Mouse (Mus musculus): ENCODE data around the gene Aadat.
"Not testable (repeated sequence)": the region's sequence is repeated elsewhere in the genome, so short reads cannot be mapped to it uniquely, and the experiment has no call there.

Aadat gene

GRCm38 (mm10) chr8:60505653-60506521 is at the start of gene Aadat:
Gene Aadat, plus strand, starts transcription at chr8:60505932.
- in situ Hi-C loops (cut with MboI; ENCODE audit: low sequenced_read_pairs), result loop anchor here (25.0 kb wide), 1 partner anchor 1031 kb away; no protein-coding TSS in a partner anchor

DNA sequence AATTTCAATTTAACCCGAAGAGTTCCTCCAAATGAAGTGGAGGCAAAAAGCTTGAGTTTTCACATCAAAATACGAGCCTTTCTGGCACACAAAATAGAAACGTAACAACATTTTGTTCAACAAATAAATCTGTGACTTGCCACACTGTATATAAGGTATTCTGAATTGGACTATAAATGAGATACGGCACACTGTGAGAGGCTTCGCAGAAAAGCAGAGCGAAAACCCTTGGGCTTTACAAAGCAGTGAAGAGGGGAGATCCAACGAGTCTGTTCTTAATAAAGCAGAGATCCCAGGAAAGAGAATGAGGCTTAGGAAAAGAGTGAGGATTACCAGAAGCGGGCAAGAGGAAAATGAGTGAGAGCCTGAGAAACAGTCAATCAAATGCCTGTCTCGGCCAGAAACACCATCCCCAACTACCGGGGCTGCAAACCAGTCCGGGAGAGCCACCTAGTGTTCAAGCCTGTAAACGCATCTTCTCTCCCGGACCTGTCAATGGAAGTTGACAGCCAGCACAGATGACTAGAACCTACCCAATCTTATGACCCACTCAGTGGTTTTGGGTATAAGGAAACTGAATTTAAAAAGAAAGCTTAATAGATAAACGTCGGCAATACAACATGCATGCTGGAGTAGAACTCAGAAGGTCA is 38.9 kb upstream of the Aadat start:
- in situ Hi-C loops (cut with MboI; ENCODE audit: low sequenced_read_pairs), result no loop called here

DNA sequence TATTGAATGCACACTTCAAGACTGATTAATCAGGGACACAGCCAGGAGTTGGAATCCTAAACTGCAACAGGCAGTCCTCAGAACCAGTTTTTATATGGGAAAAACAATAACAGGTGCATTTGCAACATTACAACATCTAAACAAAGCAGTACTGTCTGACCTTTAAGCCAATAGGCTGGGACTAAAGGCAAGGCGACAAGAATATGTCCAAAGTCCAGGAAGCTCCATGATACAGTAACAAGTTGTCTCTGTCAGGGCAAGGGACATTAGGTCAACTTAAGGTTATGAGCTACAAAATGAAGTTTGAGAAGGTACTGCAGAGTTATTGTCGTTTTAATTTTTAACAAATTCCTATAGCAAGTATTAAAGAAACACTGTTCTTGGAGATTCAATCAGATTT is 15.6 kb upstream of the Aadat start:
- in situ Hi-C loops (cut with MboI; ENCODE audit: low sequenced_read_pairs), result no loop called here

- in situ Hi-C loops (cut with MboI; ENCODE audit: low sequenced_read_pairs), result no loop called here
Measured at GRCm38 (mm10) chr8:60491871-60492270, 13.9 kb upstream of the Aadat start.

DNA sequence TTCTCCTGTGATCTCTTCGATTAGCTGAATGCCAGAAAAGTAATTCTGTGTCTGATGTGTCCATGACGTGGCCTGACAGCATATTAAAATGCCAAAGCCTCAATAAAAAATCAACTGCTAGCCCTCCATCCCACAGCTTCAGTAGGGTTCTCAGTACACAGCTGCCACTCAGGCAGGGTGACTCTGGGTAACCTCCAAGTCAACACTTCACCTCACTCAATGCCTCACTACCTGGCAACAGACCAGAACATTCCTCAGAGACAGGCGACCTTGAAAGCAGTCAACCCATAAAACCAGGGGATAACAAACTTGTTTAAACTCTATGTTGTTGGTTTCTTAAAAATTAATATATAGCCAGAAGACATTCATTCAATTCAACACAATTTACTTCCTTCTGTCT is 13.3 kb upstream of the Aadat start:
- in situ Hi-C loops (cut with MboI; ENCODE audit: low sequenced_read_pairs), result no loop called here

DNA sequence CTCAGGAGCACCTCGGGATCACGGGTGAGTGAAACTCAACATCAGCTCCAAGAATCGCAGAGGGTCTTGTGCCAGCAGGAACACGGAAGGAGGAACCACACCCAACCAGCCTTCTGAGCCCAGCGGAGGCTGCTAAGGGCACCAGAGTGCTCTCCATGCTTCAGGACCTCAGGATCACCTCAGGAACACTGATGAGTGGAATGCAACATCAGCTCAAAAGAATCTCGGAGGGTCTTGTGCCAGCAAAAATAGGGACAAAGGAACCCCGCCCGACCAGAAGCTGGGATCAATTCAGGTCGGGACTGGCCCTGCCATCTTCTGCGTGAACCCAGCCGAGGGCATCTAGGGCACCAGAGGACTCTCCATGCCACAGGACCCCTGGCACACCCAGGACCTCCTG is 11.1 kb upstream of the Aadat start:
- in situ Hi-C loops (cut with MboI; ENCODE audit: low sequenced_read_pairs), result no loop called here

- in situ Hi-C loops (cut with MboI; ENCODE audit: low sequenced_read_pairs), result not testable (repeated sequence)
Measured at GRCm38 (mm10) chr8:60495046-60495445, 10.7 kb upstream of the Aadat start.

- in situ Hi-C loops (cut with MboI; ENCODE audit: low sequenced_read_pairs), result loop anchor here (25.0 kb wide), 1 partner anchor 1034 kb away; no protein-coding TSS in a partner anchor
Measured at GRCm38 (mm10) chr8:60503098-60503497, 2.6 kb upstream of the Aadat start, which contains the start of gene Gm10283. Gene Gm10283, minus strand, starts transcription at chr8:60503198.

DNA sequence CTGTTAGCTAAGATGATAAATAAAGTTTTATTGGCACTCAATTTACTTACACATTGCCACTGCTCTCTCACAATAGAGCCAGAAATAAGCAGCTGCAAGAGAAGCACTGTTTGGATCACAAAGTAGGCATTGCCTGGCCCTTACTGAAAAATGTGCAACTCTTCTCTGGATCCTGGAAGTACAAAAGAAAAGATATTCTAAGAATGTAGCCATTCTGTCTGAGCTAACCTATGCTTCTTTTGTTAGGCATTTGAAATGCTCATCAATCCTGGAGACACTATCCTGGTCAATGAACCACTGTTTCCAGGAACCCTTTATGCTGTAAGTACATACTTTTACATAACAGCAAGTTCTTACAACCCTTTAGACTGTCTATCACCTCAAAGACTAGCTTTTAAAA is 12.6 kb downstream of the Aadat start:
- in situ Hi-C loops (cut with MboI; ENCODE audit: low sequenced_read_pairs), result loop anchor here (25.0 kb wide), 1 partner anchor 1019 kb away; no protein-coding TSS in a partner anchor

DNA sequence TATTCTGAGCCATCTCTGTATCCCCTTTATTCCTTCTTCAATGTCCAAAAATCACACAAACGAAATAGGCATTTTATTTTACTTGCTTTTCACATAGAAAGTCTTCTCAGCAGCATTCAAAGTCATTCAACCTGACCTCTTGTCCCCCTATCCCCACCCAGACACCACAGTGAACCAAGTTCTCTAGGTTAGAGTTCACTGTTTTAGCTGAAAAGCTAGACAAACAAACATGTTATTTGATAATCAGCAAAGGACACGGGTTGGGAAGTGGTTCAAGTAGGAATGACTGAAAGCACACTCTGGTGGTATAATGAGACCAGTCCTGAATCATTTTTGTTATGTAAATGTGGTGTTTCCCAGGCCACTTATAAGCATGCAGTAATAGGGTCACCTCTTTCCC is 29.2 kb downstream of the Aadat start:
- in situ Hi-C loops (cut with MboI; ENCODE audit: low sequenced_read_pairs), result no loop called here

DNA sequence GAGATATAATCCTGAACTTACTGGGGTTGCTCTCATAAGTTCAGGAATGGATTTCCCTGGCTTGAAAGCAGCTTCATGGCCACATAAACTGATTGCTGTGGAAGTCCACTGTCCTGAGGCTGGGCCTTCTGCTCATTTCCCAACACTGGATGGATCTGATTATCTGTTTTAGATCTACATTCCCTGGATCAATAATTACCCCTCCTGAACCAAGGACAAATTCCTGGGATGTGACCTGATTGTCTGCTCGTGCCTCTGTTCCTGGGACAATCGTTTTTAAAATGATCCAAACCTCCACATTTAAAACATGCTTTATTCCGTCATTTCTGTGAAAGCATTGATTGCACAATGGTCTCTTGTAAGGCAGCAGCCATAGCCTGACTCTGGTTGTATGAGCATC is 61.1 kb downstream of the Aadat start:
- in situ Hi-C loops (cut with MboI; ENCODE audit: low sequenced_read_pairs), result no loop called here

DNA sequence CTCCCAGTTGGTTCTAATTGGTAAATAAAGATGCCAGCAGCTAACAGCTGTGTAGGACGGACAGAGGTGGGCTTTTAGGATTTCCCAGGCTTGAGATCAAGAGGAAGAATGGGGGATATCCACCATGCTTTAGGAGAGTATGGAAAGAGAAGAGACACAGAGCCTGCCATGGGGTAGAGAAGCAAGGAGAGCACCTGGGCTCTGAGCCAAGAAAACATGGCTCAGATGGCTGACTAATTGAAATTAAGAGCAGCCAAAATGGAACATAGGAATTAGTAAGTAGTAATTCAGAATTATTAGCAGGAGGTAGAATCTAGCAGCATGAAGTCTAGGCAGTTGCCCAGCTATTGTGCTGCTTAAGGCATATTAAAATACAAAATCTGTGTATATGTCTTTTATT is 71.5 kb downstream of the Aadat start:
- in situ Hi-C loops (cut with MboI; ENCODE audit: low sequenced_read_pairs), result no loop called here

GRCm38 (mm10) chr8:60583369-60583768 is 77.6 kb downstream of the Aadat start:
- in situ Hi-C loops (cut with MboI; ENCODE audit: low sequenced_read_pairs), result no loop called here

DNA sequence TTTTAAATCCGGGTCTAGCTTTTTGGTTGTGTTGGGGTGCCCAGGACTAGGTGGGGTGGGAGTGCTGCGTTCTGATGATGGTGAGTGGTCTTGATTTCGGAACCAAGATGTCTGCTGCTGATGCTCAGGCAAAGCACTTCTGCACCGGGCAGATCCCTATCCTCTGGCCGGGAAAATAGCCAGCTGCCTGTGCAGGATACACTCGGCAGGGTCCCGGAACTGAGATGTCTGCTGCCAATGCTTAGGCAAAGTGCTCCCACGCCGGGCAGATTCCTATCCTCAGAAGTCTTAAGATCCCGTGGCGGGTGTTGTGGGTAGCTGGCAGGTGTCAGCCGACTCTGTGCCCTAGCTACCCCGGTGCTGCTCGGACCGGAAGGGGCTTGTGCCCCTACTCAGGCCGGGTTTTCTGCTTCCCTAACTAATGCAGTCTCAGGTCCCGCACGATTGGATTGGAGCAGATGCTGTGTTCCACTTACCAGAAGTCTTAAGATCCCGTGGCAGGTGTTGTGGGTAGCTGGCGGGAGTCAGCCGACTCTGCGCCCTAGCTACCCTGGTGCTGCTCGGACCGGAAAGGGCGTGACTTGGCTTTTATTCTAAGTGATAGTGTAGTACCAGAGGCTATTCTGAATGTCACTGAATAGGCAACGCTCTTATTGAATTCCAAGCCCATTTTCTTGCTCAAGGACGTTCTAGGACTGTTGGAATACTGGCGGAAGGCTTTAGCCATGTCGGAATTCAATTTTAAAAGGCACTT is 85.8 kb downstream of the Aadat start:
- in situ Hi-C loops (cut with MboI; ENCODE audit: low sequenced_read_pairs), result not testable (repeated sequence)

- in situ Hi-C loops (cut with MboI; ENCODE audit: low sequenced_read_pairs), result no loop called here
Measured at GRCm38 (mm10) chr8:60594761-60595160, 89.0 kb downstream of the Aadat start.

Measured in CH12F3 (cell line).